Mouse (Mus musculus) myocyte (in vitro differentiated cells): ENCODE results near the gene Top1.

Experiments
- MAX ChIP-seq: IDR thresholded peaks from one replicate; pipeline ENCODE4 v1.6.1; 2011; ENCODE audit warnings: low read depth, mild to moderate bottlenecking, control low read depth
- MYOG ChIP-seq, 3 experiments: IDR thresholded peaks; one replicate each; pipeline ENCODE4 v1.6.1; 2011; ENCODE audit warnings: control low read depth in 2 of 3, low read depth in 2 of 3, mild to moderate bottlenecking in 2 of 3; ENCODE audit not compliant: insufficient read length in 2 of 3, control insufficient read depth in 1 of 3, insufficient read depth in 1 of 3
- POLR2A ChIP-seq: IDR thresholded peaks from one replicate; pipeline ENCODE4 v1.6.1; 2011; ENCODE audit warnings: low read depth, mild to moderate bottlenecking, control low read depth, moderate library complexity; ENCODE audit not compliant: insufficient read length
- TCF12 ChIP-seq: IDR thresholded peaks from one replicate; pipeline ENCODE4 v1.6.1; 2011; ENCODE audit warnings: mild to moderate bottlenecking, control low read depth; ENCODE audit not compliant: poor library complexity, insufficient read depth, severe bottlenecking
- USF1 ChIP-seq: IDR thresholded peaks from one replicate; pipeline ENCODE4 v1.6.1; 2011; ENCODE audit warnings: low read depth, mild to moderate bottlenecking, control low read depth, moderate library complexity

GRCm38 (mm10) chr2:160630872-160631597 lies 14.7 kb upstream of the Top1 start:
- TF ChIP-seq MYOG (IDR thresholded peaks at IDR 0.05; ENCODE audit: control insufficient read depth in 1 of 3, insufficient read depth in 1 of 3, insufficient read length in 2 of 3, low read depth in 2 of 3) (no peak), POLR2A (no peak), USF1 (no peak), MAX (no peak), TCF12 (no peak)
